Mouse (Mus musculus) CH12.LX (cell line): ENCODE measurements around the gene Dmac2. TPM values are rescaled to one million over a fixed set of nuclear protein-coding genes. Genes with fewer than 3 reads are reported as not detected.
A peak's percentile ranks its signal among the peaks of the same experiment; 100 is the strongest.

Source experiments
- DNase-seq: peaks from one replicate; pipeline ENCODE4 v3.0.0-alpha.2; 2013; ENCODE audit errors: extremely low read depth
- H3K27ac ChIP-seq: 2 replicates; pipeline ENCODE4 v1.5.1; 2012; ENCODE audit warnings: low read depth, mild to moderate bottlenecking, control low read depth, moderate library complexity; ENCODE audit not compliant: insufficient read depth
- H3K27me3 ChIP-seq: replicated peaks from 2 replicates; pipeline ENCODE3; 2012; ENCODE audit warnings: inconsistent platforms
- H3K36me3 ChIP-seq, 2 experiments: replicated peaks in 1 of 2; 2 replicates each; pipeline versions ENCODE3 to v1.6.1; 2012; ENCODE audit warnings: inconsistent platforms in 1 of 2, low read length in 1 of 2, mild to moderate bottlenecking in 1 of 2, mixed read lengths in 1 of 2, moderate library complexity in 1 of 2; ENCODE audit not compliant: control insufficient read depth in 1 of 2, insufficient read depth in 1 of 2
- H3K4me1 ChIP-seq, 2 experiments: 2 replicates each; pipeline ENCODE4 v1.6.1; 2012; ENCODE audit warnings: inconsistent platforms in 1 of 2, moderate library complexity in 1 of 2; ENCODE audit not compliant: insufficient read depth in 2 of 2, control insufficient read depth in 1 of 2
- H3K4me2 ChIP-seq: 2 replicates; pipeline ENCODE4 v1.6.1; 2012; ENCODE audit warnings: low read depth, mild to moderate bottlenecking, control low read depth; ENCODE audit not compliant: poor library complexity, insufficient read depth, severe bottlenecking
- H3K4me3 ChIP-seq, 3 experiments: fragments of 150-350 bp in 1 of 3; sonication (generic) in 1 of 3; replicated peaks in 1 of 3; 2 replicates each; pipeline versions ENCODE3 to v1.5.1; 2011 to 2012; ENCODE audit warnings: low read depth in 2 of 3, low read length in 2 of 3, mild to moderate bottlenecking in 2 of 3, moderate library complexity in 2 of 3, control low read depth in 1 of 3, improper control_type of control experiment in 1 of 3, inconsistent platforms in 1 of 3, mixed read lengths in 1 of 3; ENCODE audit not compliant: poor library complexity in 1 of 3
- H3K79me2 ChIP-seq: replicated peaks from 2 replicates; pipeline ENCODE4 v1.6.1; 2012; ENCODE audit warnings: mild to moderate bottlenecking, moderate library complexity; ENCODE audit not compliant: control insufficient read depth, poor library complexity, insufficient read depth, severe bottlenecking; ENCODE audit errors: extremely low read depth
- H3K9ac ChIP-seq: 2 replicates; pipeline ENCODE4 v1.6.1; 2012; ENCODE audit warnings: low read depth, mild to moderate bottlenecking, control low read depth, moderate library complexity; ENCODE audit not compliant: insufficient read depth
- H3K9me3 ChIP-seq: replicated peaks from 2 replicates; pipeline ENCODE3; 2012; ENCODE audit warnings: low read length, inconsistent platforms, mixed read lengths
- BHLHE40 ChIP-seq: IDR thresholded peaks from 2 replicates; pipeline ENCODE4 v1.6.1; 2011; ENCODE audit warnings: mild to moderate bottlenecking, low read depth, low read length, improper control_type of control experiment
- CHD1 ChIP-seq: IDR thresholded peaks from 2 replicates; pipeline ENCODE4 v1.6.1; 2012; ENCODE audit warnings: low read depth, low read length, improper control_type of control experiment, inconsistent platforms
- CHD2 ChIP-seq: IDR thresholded peaks from 2 replicates; pipeline ENCODE4 v1.6.1; 2011; ENCODE audit warnings: low read length, improper control_type of control experiment
- CTCF ChIP-seq, 2 experiments: IDR thresholded peaks in 1 of 2; conservative IDR thresholded peaks in 1 of 2; 2 replicates each; pipeline ENCODE4 v1.5.1; 2011 to 2012; ENCODE audit warnings: low read depth in 2 of 2, low read length in 2 of 2, improper control_type of control experiment in 1 of 2, inconsistent platforms in 1 of 2, mild to moderate bottlenecking in 1 of 2, moderate library complexity in 1 of 2
- E2F4 ChIP-seq: IDR thresholded peaks from 2 replicates; pipeline ENCODE4 v1.6.1; 2011; ENCODE audit warnings: low read depth, low read length, improper control_type of control experiment; ENCODE audit not compliant: insufficient replicate concordance
- ELF1 ChIP-seq: IDR thresholded peaks from 2 replicates; pipeline ENCODE4 v1.6.1; 2014; ENCODE audit warnings: low read depth, mild to moderate bottlenecking, inconsistent platforms, low read length, improper control_type of control experiment
- EP300 ChIP-seq: IDR thresholded peaks from 2 replicates; pipeline ENCODE4 v1.6.1; 2011; ENCODE audit warnings: low read length, improper control_type of control experiment
- ETS1 ChIP-seq: conservative IDR thresholded peaks from 2 replicates; pipeline ENCODE4 v1.6.1; 2012; ENCODE audit warnings: low read depth, mild to moderate bottlenecking, inconsistent platforms, low read length, improper control_type of control experiment, moderate library complexity
- GABPA ChIP-seq: IDR thresholded peaks from 2 replicates; pipeline ENCODE4 v1.6.1; 2012; ENCODE audit warnings: low read depth, low read length, improper control_type of control experiment, inconsistent platforms; ENCODE audit not compliant: insufficient replicate concordance
- HCFC1 ChIP-seq: IDR thresholded peaks from 2 replicates; pipeline ENCODE4 v1.6.1; 2012; ENCODE audit warnings: low read depth, mild to moderate bottlenecking, inconsistent platforms, low read length, improper control_type of control experiment
- IRF4 ChIP-seq: IDR thresholded peaks from 2 replicates; pipeline ENCODE4 v1.6.1; 2014; ENCODE audit warnings: low read depth, mild to moderate bottlenecking, inconsistent platforms, low read length, improper control_type of control experiment
- JUN ChIP-seq: IDR thresholded peaks from 2 replicates; pipeline ENCODE4 v1.6.1; 2011; ENCODE audit warnings: low read depth, mild to moderate bottlenecking, low read length, improper control_type of control experiment, moderate library complexity; ENCODE audit not compliant: insufficient read depth
- JUND ChIP-seq: conservative IDR thresholded peaks from 2 replicates; pipeline ENCODE4 v1.6.1; 2011; ENCODE audit warnings: low read depth, low read length, improper control_type of control experiment
- KAT2A ChIP-seq: IDR thresholded peaks from 2 replicates; pipeline ENCODE4 v1.6.1; 2012; ENCODE audit warnings: low read length, improper control_type of control experiment, inconsistent platforms; ENCODE audit not compliant: insufficient replicate concordance
- MAFK ChIP-seq: IDR thresholded peaks from 2 replicates; pipeline ENCODE4 v1.6.1; 2011; ENCODE audit warnings: low read length, improper control_type of control experiment; ENCODE audit not compliant: insufficient replicate concordance
- MAX ChIP-seq: IDR thresholded peaks from 2 replicates; pipeline ENCODE4 v1.6.1; 2011; ENCODE audit warnings: low read length, improper control_type of control experiment
- MAZ ChIP-seq: IDR thresholded peaks from 2 replicates; pipeline ENCODE4 v1.6.1; 2012; ENCODE audit warnings: low read depth, mild to moderate bottlenecking, inconsistent platforms, low read length, improper control_type of control experiment, moderate library complexity
- MEF2A ChIP-seq: IDR thresholded peaks from 2 replicates; pipeline ENCODE4 v1.6.1; 2014; ENCODE audit warnings: low read depth, mild to moderate bottlenecking, inconsistent platforms, low read length, improper control_type of control experiment, borderline replicate concordance
- MXI1 ChIP-seq: IDR thresholded peaks from 2 replicates; pipeline ENCODE4 v1.6.1; 2011; ENCODE audit warnings: mild to moderate bottlenecking, low read depth, low read length, improper control_type of control experiment
- MYC ChIP-seq: IDR thresholded peaks from 2 replicates; pipeline ENCODE4 v1.6.1; 2011; ENCODE audit warnings: low read depth, mild to moderate bottlenecking, improper control_type of control experiment, low read length
- NELFE ChIP-seq: IDR thresholded peaks from 2 replicates; pipeline ENCODE4 v1.6.1; 2011; ENCODE audit warnings: low read depth, low read length, improper control_type of control experiment
- NRF1 ChIP-seq: IDR thresholded peaks from 2 replicates; pipeline ENCODE4 v1.6.1; 2014; ENCODE audit warnings: low read depth, mild to moderate bottlenecking, inconsistent platforms, low read length, improper control_type of control experiment, moderate library complexity
- PAX5 ChIP-seq: IDR thresholded peaks from 2 replicates; pipeline ENCODE4 v1.6.1; 2012; ENCODE audit warnings: low read length, inconsistent platforms, mixed read lengths
- POLR2A ChIP-seq: IDR thresholded peaks from 2 replicates; pipeline ENCODE4 v1.6.1; 2011; ENCODE audit warnings: low read depth, mild to moderate bottlenecking, improper control_type of control experiment, low read length
- POLR2AphosphoS2 ChIP-seq: IDR thresholded peaks from 2 replicates; pipeline ENCODE4 v1.6.1; 2011; ENCODE audit warnings: low read depth, low read length, improper control_type of control experiment
- RAD21 ChIP-seq: IDR thresholded peaks from 2 replicates; pipeline ENCODE4 v1.6.1; 2011; ENCODE audit warnings: low read depth, mild to moderate bottlenecking, low read length, improper control_type of control experiment, moderate library complexity
- RCOR1 ChIP-seq: conservative IDR thresholded peaks from 2 replicates; pipeline ENCODE4 v1.6.1; 2012; ENCODE audit warnings: low read depth, mild to moderate bottlenecking, inconsistent platforms, low read length, improper control_type of control experiment
- SIN3A ChIP-seq: IDR thresholded peaks from 2 replicates; pipeline ENCODE4 v1.6.1; 2012; ENCODE audit warnings: low read length, improper control_type of control experiment, inconsistent platforms
- SMC3 ChIP-seq: IDR thresholded peaks from 2 replicates; pipeline ENCODE4 v1.6.1; 2011; ENCODE audit warnings: low read depth, low read length, improper control_type of control experiment
- TBP ChIP-seq: conservative IDR thresholded peaks from 2 replicates; pipeline ENCODE4 v1.6.1; 2011; ENCODE audit warnings: low read depth, low read length, improper control_type of control experiment
- TCF12 ChIP-seq: IDR thresholded peaks from 2 replicates; pipeline ENCODE4 v1.6.1; 2014; ENCODE audit warnings: low read depth, mild to moderate bottlenecking, inconsistent platforms, low read length, improper control_type of control experiment
- UBTF ChIP-seq: IDR thresholded peaks from 2 replicates; pipeline ENCODE4 v1.6.1; 2012; ENCODE audit warnings: low read depth, mild to moderate bottlenecking, inconsistent platforms, low read length, improper control_type of control experiment, moderate library complexity
- USF1 ChIP-seq: IDR thresholded peaks from 2 replicates; pipeline ENCODE4 v1.6.1; 2014; ENCODE audit warnings: low read depth, mild to moderate bottlenecking, inconsistent platforms, low read length, improper control_type of control experiment
- USF2 ChIP-seq: conservative IDR thresholded peaks from 2 replicates; pipeline ENCODE4 v1.6.1; 2011; ENCODE audit warnings: low read depth, low read length, improper control_type of control experiment
- ZC3H11A ChIP-seq: IDR thresholded peaks from 2 replicates; pipeline ENCODE4 v1.6.1; 2012; ENCODE audit warnings: low read depth, mild to moderate bottlenecking, inconsistent platforms, low read length, improper control_type of control experiment
- ZKSCAN1 ChIP-seq: IDR thresholded peaks from 2 replicates; pipeline ENCODE4 v1.6.1; 2012; ENCODE audit warnings: low read depth, inconsistent platforms, low read length, improper control_type of control experiment, borderline replicate concordance
- ZMIZ1 ChIP-seq: IDR thresholded peaks from 2 replicates; pipeline ENCODE4 v1.6.1; 2012; ENCODE audit warnings: low read depth, mild to moderate bottlenecking, inconsistent platforms, low read length, improper control_type of control experiment
- ZNF384 ChIP-seq: IDR thresholded peaks from 2 replicates; pipeline ENCODE4 v1.6.1; 2012; ENCODE audit warnings: low read depth, low read length, improper control_type of control experiment, inconsistent platforms
- dilution Hi-C: fragments of 300-500 bp; cut with MboI; formaldehyde crosslinking; loops from 2 replicates; pipeline ENCODE4 v1.14.3; 2020; ENCODE audit warnings: low sequenced_read_pairs; ENCODE audit not compliant: extremely low pct_unique_long_range_greater_than_20kb, extremely low pct_ligation_motif_present
- in situ Hi-C: fragments of 300-500 bp; cut with MboI; formaldehyde crosslinking; loops from 3 replicates; pipeline ENCODE4 v1.14.3; 2019; ENCODE audit warnings: low sequenced_read_pairs, low pct_ligation_motif_present, low pct_unique_long_range_greater_than_20kb, mixed read lengths
- polyA plus RNA-seq: library from polyadenylated mRNA; unstranded; fragments of >175 nt; gene quantifications from 2 replicates; pipeline ENCODE4 v1.2.1, GENCODE M21; 2012; ENCODE audit warnings: low read depth; ENCODE audit not compliant: insufficient read length
- total RNA-seq, 2 experiments: library from RNA; depleted of rRNA; stranded (reverse); fragments of 300-350 nt in 1 of 2; fragments of >200 nt in 1 of 2; gene quantifications; 2 replicates each; pipeline ENCODE4 v1.2.3; 2012 to 2014

Dmac2 gene
- total RNA-seq (2012; rRNA removed) (18.7 and 21.4 TPM in 2 replicates), total RNA-seq (2014; rRNA removed) (19.8 and 20.6 TPM in 2 replicates), polyA plus RNA-seq (35.0 and 35.1 TPM in 2 replicates)

DNA sequence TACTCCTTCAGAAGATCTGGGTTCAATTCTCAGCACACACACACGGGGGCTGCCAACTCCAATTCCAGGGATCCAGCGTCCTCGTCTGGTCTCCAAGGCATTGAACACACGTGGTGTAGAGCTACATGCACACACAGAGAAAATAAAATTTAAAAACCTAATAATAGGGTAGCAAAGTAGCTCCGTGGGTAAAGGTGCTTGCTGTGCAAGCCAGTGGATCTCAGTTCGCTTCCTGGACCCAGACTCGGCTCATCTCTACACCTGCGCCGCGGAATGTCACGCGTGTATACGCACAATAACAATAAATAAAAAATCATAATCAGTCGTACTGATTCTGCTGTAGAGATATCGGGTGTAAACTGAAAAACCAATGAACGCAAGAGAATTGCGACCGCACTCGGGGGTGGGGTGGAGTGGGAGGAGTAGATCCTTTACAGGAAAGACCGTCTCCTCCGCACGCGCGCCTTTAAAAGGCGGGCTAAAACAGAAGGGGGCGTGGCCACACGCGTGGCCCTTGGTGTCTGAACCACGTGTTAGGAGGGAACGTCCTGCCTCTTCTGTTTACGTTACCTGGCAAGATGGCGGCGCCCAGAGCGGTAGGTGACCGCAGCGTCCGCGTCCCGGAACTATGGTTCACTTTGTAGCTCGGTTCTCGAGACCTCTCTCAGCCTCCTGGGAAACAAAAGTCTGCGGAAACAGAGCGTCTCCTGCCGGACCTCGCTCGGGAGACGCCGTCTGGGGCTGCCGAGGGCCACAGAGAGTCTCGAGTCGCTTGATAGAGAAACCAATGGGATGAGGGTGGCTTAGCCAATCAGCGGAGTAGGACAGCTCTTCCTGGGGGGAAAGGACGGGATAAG is at the start of gene Dmac2:
Gene Dmac2 (plus strand): TSS at position 550 of the 857 bp plus-strand sequence.
- peak; percentile 96 for DNase-seq
- dilution Hi-C loops, result no loop called here
- Histone ChIP-seq H3K9ac (peak within 1 kb of the TSS; percentile 47), H3K9me3 (no peaks in the 10 kb centered on the region), H3K4me2 (peak within 1 kb of the TSS; percentile 66), H3K27me3 (peaks cover 7% of the 10 kb centered on the region), H3K36me3 (peaks cover 13 to 37% of the 10 kb centered on the region in 2 experiments), H3K79me2 (no peaks in the 10 kb centered on the region), H3K4me1 (peaks cover 4 to 17% of the 10 kb centered on the region in 2 experiments), H3K4me3 (peak within 1 kb of the TSS; percentile 71 to 92 (median 83)), H3K27ac (no peak within 1 kb of the TSS)
- peak; percentile 43; the same call in 1 of the 2 replicates for TF ChIP-seq MEF2A
- TF ChIP-seq TCF12, result peak; percentile 80
- no peak for TF ChIP-seq UBTF
- no peak for TF ChIP-seq ZKSCAN1
- TF ChIP-seq MXI1, result peak; percentile 99
- no peak for TF ChIP-seq GABPA
- peak; percentile 69; the same call in 1 of the 2 replicates for TF ChIP-seq BHLHE40
- TF ChIP-seq ZC3H11A, result no peak
- peak in 1 of 2 experiments; percentile 10; a peak in 1 of 4 replicates for TF ChIP-seq CTCF (conservative IDR thresholded peaks at IDR 0.05 in 1 of 2, IDR thresholded peaks at IDR 0.05 in 1 of 2; ENCODE audit: low read depth in 2 of 2, low read length in 2 of 2)
- TF ChIP-seq NRF1, result peak; percentile 63
- TF ChIP-seq POLR2A, result peak; percentile 79
- TF ChIP-seq EP300, result no peak
- TF ChIP-seq ETS1, result peak; percentile 41
- TF ChIP-seq MAFK, result no peak; the same call in 1 of the 2 replicates
- TF ChIP-seq MYC, result peak; percentile 95
- peak; percentile 42; the same call in 1 of the 2 replicates for TF ChIP-seq IRF4
- no peak for TF ChIP-seq SMC3
- TF ChIP-seq SIN3A, result peak; percentile 99
- TF ChIP-seq TBP, result peak; percentile 79
- TF ChIP-seq E2F4, result no peak
- peak; percentile 99 for TF ChIP-seq MAX
- TF ChIP-seq MAZ, result peak; percentile 78; the same call in 1 of the 2 replicates
- TF ChIP-seq JUN, result no peak
- TF ChIP-seq ELF1, result peak; percentile 81
- peak; percentile 57; the same call in 1 of the 2 replicates for TF ChIP-seq USF2
- TF ChIP-seq ZNF384, result no peak
- no peak for TF ChIP-seq JUND
- no peak for TF ChIP-seq CHD1
- no peak for TF ChIP-seq RAD21
- no peak for TF ChIP-seq ZMIZ1
- TF ChIP-seq NELFE, result peak; percentile 39; the same call in 1 of the 2 replicates
- TF ChIP-seq POLR2AphosphoS2, result no peak
- peak; percentile 81 for TF ChIP-seq HCFC1
- TF ChIP-seq PAX5, result no peak
- TF ChIP-seq USF1, result peak; percentile 79
- TF ChIP-seq KAT2A, result no peak
- no peak for TF ChIP-seq CHD2
- TF ChIP-seq RCOR1, result no peak; the same call in 1 of the 2 replicates
- in situ Hi-C loops, result no loop called here
